Mouse (Mus musculus) megakaryocyte-erythroid progenitor cell, adult 5-6 weeks (primary cell): ENCODE data around the gene Fbxl15. TPM values are rescaled to one million over a fixed set of nuclear protein-coding genes. Genes with fewer than 3 reads are reported as not detected.

Source experiments
- ATAC-seq: replicated peaks from 2 replicates; pipeline ENCODE4 v1.8.0; 2016; ENCODE audit warnings: mild to moderate bottlenecking, inconsistent platforms; ENCODE audit not compliant: severe bottlenecking, poor library complexity, low FRiP score, low TSS enrichment
- total RNA-seq, 2 experiments: library from RNA; stranded (forward) in 1 of 2; stranded (reverse) in 1 of 2; fragments of 200-1000, 215-1000 nt in 1 of 2; fragments of >200 nt in 1 of 2; fragmentation: Nextera tagmentation in 1 of 2; gene quantifications; 2 replicates each; pipeline ENCODE4 v1.2.3; 2014 to 2017

Fbxl15 gene
- total RNA-seq, 2 experiments from 2014 or later, result 2.5 to 4.7 TPM

GRCm38 (mm10) chr19:46321101-46321943, 6.7 kb upstream of the Fbxl15 start:
- ATAC-seq, result no peak

GRCm38 (mm10) chr19:46322144-46322995, 5.6 kb upstream of the Fbxl15 start:
- ATAC-seq, result no peak

- no peak for ATAC-seq
These were observed 4.9 kb upstream of the Fbxl15 start for GRCm38 (mm10) chr19:46322996-46323572.

GRCm38 (mm10) chr19:46323716-46324115, 4.3 kb upstream of the Fbxl15 start:
- no peak for ATAC-seq

- ATAC-seq, result no peak
These were observed 3.6 kb upstream of the Fbxl15 start for GRCm38 (mm10) chr19:46324366-46324765.

- no peak for ATAC-seq
These were observed 3.1 kb upstream of the Fbxl15 start for GRCm38 (mm10) chr19:46324918-46325317.

GRCm38 (mm10) chr19:46326019-46326755, 1.8 kb upstream of the Fbxl15 start:
- ATAC-seq, result no peak

- ATAC-seq, result no peak
These were observed 1.2 kb upstream of the Fbxl15 start, which contains the start of gene Psd for GRCm38 (mm10) chr19:46326756-46327305. TSS of gene Psd (minus strand) at chr19:46327156.

GRCm38 (mm10) chr19:46327531-46328064, 386 bp upstream of the Fbxl15 start:
- no peak for ATAC-seq

- no peak for ATAC-seq
These were observed 1.2 kb downstream of the Fbxl15 start for GRCm38 (mm10) chr19:46329031-46329641.

- peak; percentile 66 for ATAC-seq
These were observed 2.0 kb downstream of the Fbxl15 start for GRCm38 (mm10) chr19:46329951-46330350.

- ATAC-seq, result no peak
These were observed 2.7 kb downstream of the Fbxl15 start for GRCm38 (mm10) chr19:46330696-46331095.

- no peak for ATAC-seq
These were observed 3.3 kb downstream of the Fbxl15 start for GRCm38 (mm10) chr19:46331326-46331725.

- ATAC-seq, result no peak
These were observed 4.0 kb downstream of the Fbxl15 start for GRCm38 (mm10) chr19:46331936-46332335.

- ATAC-seq, result no peak
These were observed 4.8 kb downstream of the Fbxl15 start for GRCm38 (mm10) chr19:46332721-46333339.

- ATAC-seq, result no peak
These were observed 5.9 kb downstream of the Fbxl15 start for GRCm38 (mm10) chr19:46333906-46334305.

- no peak for ATAC-seq
These were observed 9.8 kb downstream of the Fbxl15 start for GRCm38 (mm10) chr19:46337719-46338330.
